Mouse (Mus musculus) kidney, adult 11 months (tissue): ENCODE results near the gene Prkcq.

ENCODE experiments used
- DNase-seq: peaks from one replicate; pipeline ENCODE4 v3.0.0; 2022

Prkcq gene

GRCm38 (mm10) chr2:11171754-11172501 is at the start of gene Prkcq:
Gene Prkcq (plus strand): TSS chr2:11172108.
- DNase-seq: peak; percentile 74

GRCm38 (mm10) chr2:11130881-11131280 is 41.0 kb upstream of the Prkcq start:
- DNase-seq: no peak

- DNase-seq: no peak
Observed at GRCm38 (mm10) chr2:11135718-11136117, 36.2 kb upstream of the Prkcq start.

GRCm38 (mm10) chr2:11138076-11138475 is 33.8 kb upstream of the Prkcq start:
- no peak for DNase-seq

- no peak for DNase-seq
Observed at GRCm38 (mm10) chr2:11139518-11140152, 32.3 kb upstream of the Prkcq start.

- DNase-seq: no peak
Observed at GRCm38 (mm10) chr2:11140385-11140784, 31.5 kb upstream of the Prkcq start.

GRCm38 (mm10) chr2:11149091-11149490 is 22.8 kb upstream of the Prkcq start:
- no peak for DNase-seq

GRCm38 (mm10) chr2:11150975-11151374 is 20.9 kb upstream of the Prkcq start:
- no peak for DNase-seq

- no peak for DNase-seq
Observed at GRCm38 (mm10) chr2:11151655-11152323, 20.1 kb upstream of the Prkcq start.

- no peak for DNase-seq
Observed at GRCm38 (mm10) chr2:11159641-11160040, 12.3 kb upstream of the Prkcq start.

- DNase-seq: no peak
Observed at GRCm38 (mm10) chr2:11160696-11161095, 11.2 kb upstream of the Prkcq start.

GRCm38 (mm10) chr2:11161336-11161735 is 10.6 kb upstream of the Prkcq start:
- no peak for DNase-seq

- DNase-seq: no peak
Observed at GRCm38 (mm10) chr2:11162701-11163100, 9.2 kb upstream of the Prkcq start.

GRCm38 (mm10) chr2:11164170-11164569 is 7.7 kb upstream of the Prkcq start:
- DNase-seq: no peak

- no peak for DNase-seq
Observed at GRCm38 (mm10) chr2:11169721-11170335, 2.1 kb upstream of the Prkcq start.

GRCm38 (mm10) chr2:11172831-11173414 is 1.0 kb downstream of the Prkcq start:
- no peak for DNase-seq

GRCm38 (mm10) chr2:11173521-11173920 is 1.6 kb downstream of the Prkcq start:
- DNase-seq: no peak

- DNase-seq: no peak
Observed at GRCm38 (mm10) chr2:11174101-11174500, 2.2 kb downstream of the Prkcq start.

GRCm38 (mm10) chr2:11177880-11178279 is 6.0 kb downstream of the Prkcq start:
- DNase-seq: no peak

GRCm38 (mm10) chr2:11181510-11181909 is 9.6 kb downstream of the Prkcq start:
- no peak for DNase-seq

GRCm38 (mm10) chr2:11182096-11182495 is 10.2 kb downstream of the Prkcq start:
- no peak for DNase-seq

GRCm38 (mm10) chr2:11183991-11184390 is 12.1 kb downstream of the Prkcq start:
- DNase-seq: no peak

- no peak for DNase-seq
Observed at GRCm38 (mm10) chr2:11186586-11186985, 14.7 kb downstream of the Prkcq start.
